Mouse (Mus musculus) thymus, adult 2 months (tissue): ENCODE measurements around the gene 4930402F06Rik. TPM values are rescaled to one million over a fixed set of nuclear protein-coding genes. Genes with fewer than 3 reads are reported as not detected.

Experiments used
- DNase-seq: peaks from one replicate; pipeline ENCODE4 v3.0.0; 2021
- H3K27ac ChIP-seq: fragments of 200-500 bp; 2 replicates; pipeline ENCODE4 v1.5.1; 2012; ENCODE audit warnings: low read length, control low read depth; ENCODE audit not compliant: control insufficient read depth, insufficient read depth
- H3K27me3 ChIP-seq: fragments of 200-500 bp; 2 replicates; pipeline ENCODE4 v1.6.1; 2012; ENCODE audit warnings: mild to moderate bottlenecking, low read length, moderate library complexity, mixed read lengths; ENCODE audit not compliant: control insufficient read depth, insufficient read depth
- H3K36me3 ChIP-seq: fragments of 200-500 bp; 2 replicates; pipeline ENCODE4 v1.6.1; 2012; ENCODE audit warnings: mild to moderate bottlenecking, low read length, moderate library complexity; ENCODE audit not compliant: control insufficient read depth, insufficient read depth
- H3K4me1 ChIP-seq: fragments of 200-500 bp; replicated peaks from 2 replicates; pipeline ENCODE4 v1.6.1; 2012; ENCODE audit warnings: low read length; ENCODE audit not compliant: control insufficient read depth, insufficient read depth
- H3K4me3 ChIP-seq: fragments of 200-500 bp; 2 replicates; pipeline ENCODE4 v1.5.1; 2012; ENCODE audit warnings: mild to moderate bottlenecking, low read length, control low read depth, moderate library complexity; ENCODE audit not compliant: control insufficient read depth, insufficient read depth
- CTCF ChIP-seq: fragments of 200-500 bp; IDR thresholded peaks from 2 replicates; pipeline ENCODE4 v1.5.1; 2012; ENCODE audit warnings: mild to moderate bottlenecking, control low read depth, low read length, moderate library complexity, borderline replicate concordance; ENCODE audit not compliant: control insufficient read depth, poor library complexity, insufficient read depth; ENCODE audit errors: extremely low read depth
- POLR2A ChIP-seq: fragments of 200-500 bp; IDR thresholded peaks from 2 replicates; pipeline ENCODE4 v1.6.1; 2012; ENCODE audit warnings: mild to moderate bottlenecking, low read length, control low read depth, moderate library complexity; ENCODE audit not compliant: control insufficient read depth, poor library complexity, insufficient read depth; ENCODE audit errors: extremely low read depth
- WGBS: fragments of 180-500 bp; shearing (Covaris S2); methylation state at CpG from one replicate; pipeline ENCODE4 v1.1.7; 2018; 5-methylcytosine and 5-hydroxymethylcytosine counted together
- polyA plus RNA-seq: library from polyadenylated mRNA; depleted of rRNA; stranded (reverse); fragments of >200 nt; gene quantifications from 2 replicates; pipeline ENCODE4 v1.2.3, GENCODE M21; 2012

The 4930402F06Rik gene
- polyA plus RNA-seq, 1 experiment, result not detected

- no peak overlapping the region for H3K4me3 ChIP-seq
- H3K27me3 ChIP-seq, result no peaks in the 10 kb centered on the region
- peaks cover 7% of the 10 kb centered on the region for H3K4me1 ChIP-seq
- DNase-seq, result peak; percentile 30
- WGBS, result 51% methylated on average over 3 of the region's 3 CpGs
- H3K27ac ChIP-seq, result no peak overlapping the region
- TF ChIP-seq POLR2A, result no peak
- no peak for TF ChIP-seq CTCF
- no peaks in the 10 kb centered on the region for H3K36me3 ChIP-seq
Measured at GRCm38 (mm10) chr2:35373003-35373402, 24.0 kb downstream of the 4930402F06Rik start.

- TF ChIP-seq POLR2A, result no peak
- TF ChIP-seq CTCF, result no peak
- Histone ChIP-seq H3K27ac (no peak overlapping the region), H3K27me3 (no peaks in the 10 kb centered on the region), H3K36me3 (no peaks in the 10 kb centered on the region), H3K4me1 (peaks cover 7% of the 10 kb centered on the region), H3K4me3 (no peak overlapping the region)
- DNase-seq, result no peak
Measured at GRCm38 (mm10) chr2:35370686-35371085, 26.3 kb downstream of the 4930402F06Rik start.

GRCm38 (mm10) chr2:35367629-35368028, 29.3 kb downstream of the 4930402F06Rik start, which contains the start of gene 4930568D16Rik:
4930568D16Rik (minus strand) TSS chr2:35367729.
- DNase-seq, result no peak
- no peaks in the 10 kb centered on the region for H3K36me3 ChIP-seq
- 96% methylated on average over 2 of the region's 2 CpGs for WGBS
- no peak within 1 kb of the TSS for H3K27ac ChIP-seq
- H3K4me1 ChIP-seq, result peaks cover 7% of the 10 kb centered on the region
- no peak for TF ChIP-seq CTCF
- no peak for TF ChIP-seq POLR2A
- H3K27me3 ChIP-seq, result no peaks in the 10 kb centered on the region
- no peak within 1 kb of the TSS for H3K4me3 ChIP-seq

- DNase-seq, result no peak
Measured at GRCm38 (mm10) chr2:35349184-35349583, 47.8 kb downstream of the 4930402F06Rik start.

GRCm38 (mm10) chr2:35345984-35346383, 51.0 kb downstream of the 4930402F06Rik start:
- no peak overlapping the region for H3K4me3 ChIP-seq
- H3K4me1 ChIP-seq, result no peaks in the 10 kb centered on the region
- TF ChIP-seq CTCF, result no peak
- DNase-seq, result no peak
- 24% methylated on average over 2 of the region's 2 CpGs for WGBS
- H3K27ac ChIP-seq, result no peak overlapping the region
- no peaks in the 10 kb centered on the region for H3K36me3 ChIP-seq
- H3K27me3 ChIP-seq, result no peaks in the 10 kb centered on the region

More at GRCm38 (mm10) chr2:35349184-35349583, 47.8 kb downstream of the 4930402F06Rik start:
- Histone ChIP-seq H3K4me1 (no peaks in the 10 kb centered on the region), H3K4me3 (no peak overlapping the region), H3K27ac (no peak overlapping the region), H3K27me3 (no peaks in the 10 kb centered on the region), H3K36me3 (no peaks in the 10 kb centered on the region)
- TF ChIP-seq CTCF (no peak), POLR2A (no peak)
- whole genome bisulfite sequencing, result 36% methylated on average over 5 of the region's 5 CpGs

- Histone ChIP-seq H3K4me1 (no peaks in the 10 kb centered on the region), H3K27me3 (no peaks in the 10 kb centered on the region), H3K36me3 (no peaks in the 10 kb centered on the region), H3K27ac (no peak overlapping the region), H3K4me3 (no peak overlapping the region)
- TF ChIP-seq CTCF (no peak), POLR2A (no peak)
- 70% methylated on average over 3 of the region's 3 CpGs for WGBS
- no peak for DNase-seq
Measured at GRCm38 (mm10) chr2:35342605-35343004, 54.4 kb downstream of the 4930402F06Rik start.

GRCm38 (mm10) chr2:35338707-35339106, 58.3 kb downstream of the 4930402F06Rik start:
- H3K27ac ChIP-seq, result no peak overlapping the region
- 90% methylated on average over 6 of the region's 6 CpGs for WGBS
- DNase-seq, result no peak
- H3K27me3 ChIP-seq, result no peaks in the 10 kb centered on the region
- no peak overlapping the region for H3K4me3 ChIP-seq
- peaks cover 9% of the 10 kb centered on the region for H3K4me1 ChIP-seq
- TF ChIP-seq CTCF (no peak), POLR2A (no peak)
- H3K36me3 ChIP-seq, result no peaks in the 10 kb centered on the region
